ENCODE assay signal across 9 mouse cellular contexts in the genomic region with DNA sequence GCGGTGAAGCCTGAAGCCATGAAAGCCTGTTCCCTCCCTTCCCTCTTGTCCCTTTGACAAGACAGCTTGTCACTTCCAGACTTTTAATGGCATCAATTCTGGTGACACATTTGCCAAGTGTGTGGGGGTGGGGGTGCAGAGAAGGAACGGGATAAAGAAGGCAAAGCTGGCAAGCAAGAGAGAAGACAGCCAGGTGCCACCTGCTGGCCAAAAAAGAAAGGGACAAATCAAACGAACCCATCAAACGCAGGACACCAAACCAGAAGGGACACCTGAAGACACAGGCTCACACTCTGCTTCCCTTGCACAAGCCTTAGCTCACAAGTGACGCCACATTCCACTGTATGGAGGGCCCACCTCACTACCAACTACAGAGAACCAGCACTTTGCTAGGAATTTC.
A peak's percentile ranks its signal among the peaks of the same experiment; 100 is the strongest.
DNase-seq lines count a peak whose midpoint lies in the region; ATAC-seq and TF ChIP-seq lines count a peak whose summit lies in the region.
"Had no signal": no experiment of that assay in that cellular context is flagged by ENCODE, and none has a peak within 500 bp of the region (broad histone marks: within the 10 kb centered on the region; RNA-seq: fewer than 3 reads in every experiment).

No protein-coding gene starts in this region.

- TF ChIP-seq CTCF in bone marrow, adult 2 months (IDR thresholded peaks at IDR 0.05; ENCODE audit: control insufficient read depth, insufficient read depth, low read length), result peak; percentile 64

- DNase-seq in hindbrain, embryonic 10.5 days (ENCODE audit: low spot score), result peak; percentile 45
- peak; percentile 46 for DNase-seq in A20 (ENCODE audit: low read depth, low spot score)
- DNase-seq in kidney, postnatal 10 days, result peak; percentile 73
- DNase-seq in lung, postnatal 14 days, result peak; percentile 64
- DNase-seq in thymus, postnatal 14 days, result peak; percentile 57

- no peak overlapping the region for H3K4me3 ChIP-seq in hindbrain, embryonic 10.5 days
- no peak overlapping the region for H3K4me3 ChIP-seq in hindbrain, embryonic 16.5 days (ENCODE audit: low read length)
- no peak overlapping the region for H3K4me3 ChIP-seq in bone marrow, adult 2 months (replicated peaks; ENCODE audit: control insufficient read depth, low read depth, low read length)
- H3K4me3 ChIP-seq: limb, embryonic 13.5 days had no signal

- 28% methylated on average over 5 of the region's 5 CpGs for WGBS in hindbrain, embryonic 10.5 days
- WGBS in hindbrain, embryonic 16.5 days, result 26% methylated on average over 5 of the region's 5 CpGs
- WGBS in bone marrow, adult 2 months, result 30% methylated on average over 5 of the region's 5 CpGs

- H3K27ac ChIP-seq in hindbrain, embryonic 10.5 days, result no peak overlapping the region
- no peak overlapping the region for H3K27ac ChIP-seq in hindbrain, embryonic 16.5 days (ENCODE audit: low read depth, low read length)
- H3K27ac ChIP-seq in bone marrow, adult 2 months (ENCODE audit: control insufficient read depth, insufficient read depth, low read depth, low read length, poor library complexity), result no peak overlapping the region
- H3K27ac ChIP-seq: limb, embryonic 13.5 days had no signal

- no peak for TF ChIP-seq POLR2A in bone marrow, adult 2 months (IDR thresholded peaks at IDR 0.05; ENCODE audit: borderline replicate concordance, control insufficient read depth, low read depth, low read length)

- H3K4me1 ChIP-seq in hindbrain, embryonic 10.5 days (replicated peaks), result peaks cover 12% of the 10 kb centered on the region
- no peaks in the 10 kb centered on the region; the same call in 1 of the 2 replicates for H3K4me1 ChIP-seq in hindbrain, embryonic 16.5 days (ENCODE audit: control insufficient read depth, insufficient read depth, low read depth, low read length)
- peaks cover 1% of the 10 kb centered on the region; the same call in 1 of the 2 replicates for H3K4me1 ChIP-seq in bone marrow, adult 2 months (ENCODE audit: control insufficient read depth, insufficient read depth, low read length)

- H3K27me3 ChIP-seq in hindbrain, embryonic 10.5 days (ENCODE audit: insufficient read depth, poor library complexity, severe bottlenecking), result no peaks in the 10 kb centered on the region
- H3K27me3 ChIP-seq in hindbrain, embryonic 16.5 days (replicated peaks; ENCODE audit: control insufficient read depth, insufficient read depth, low read length), result no peaks in the 10 kb centered on the region

- no peak for ATAC-seq in hindbrain, embryonic 16.5 days
- 0 out of 2 replicates have a peak, but pooled peaks have one; percentile 39 for ATAC-seq in erythroid progenitor cell, adult 5-6 weeks (replicated peaks; ENCODE audit: low FRiP score, poor library complexity, severe bottlenecking)

- H3K9me3 ChIP-seq in hindbrain, embryonic 10.5 days, result no peaks in the 10 kb centered on the region
- no peaks in the 10 kb centered on the region for H3K9me3 ChIP-seq in hindbrain, embryonic 16.5 days (ENCODE audit: control insufficient read depth, low read length)
- H3K9me3 ChIP-seq: limb, embryonic 13.5 days had no signal

- no peaks in the 10 kb centered on the region for H3K36me3 ChIP-seq in hindbrain, embryonic 10.5 days
- H3K36me3 ChIP-seq in hindbrain, embryonic 16.5 days (ENCODE audit: control insufficient read depth, insufficient read depth, low read length), result no peaks in the 10 kb centered on the region
- H3K36me3 ChIP-seq: limb, embryonic 13.5 days had no signal

- no peak overlapping the region for H3K4me2 ChIP-seq in hindbrain, embryonic 16.5 days (ENCODE audit: low read length)
- H3K4me2 ChIP-seq: limb, embryonic 13.5 days had no signal

- H3K9ac ChIP-seq in hindbrain, embryonic 16.5 days (ENCODE audit: low read depth, low read length), result no peak overlapping the region
- H3K9ac ChIP-seq: limb, embryonic 13.5 days had no signal
